Mouse (Mus musculus): ENCODE data around the gene Etnk2.
A peak's percentile ranks its signal among the peaks of the same experiment; 100 is the strongest.

Gene Etnk2

DNA sequence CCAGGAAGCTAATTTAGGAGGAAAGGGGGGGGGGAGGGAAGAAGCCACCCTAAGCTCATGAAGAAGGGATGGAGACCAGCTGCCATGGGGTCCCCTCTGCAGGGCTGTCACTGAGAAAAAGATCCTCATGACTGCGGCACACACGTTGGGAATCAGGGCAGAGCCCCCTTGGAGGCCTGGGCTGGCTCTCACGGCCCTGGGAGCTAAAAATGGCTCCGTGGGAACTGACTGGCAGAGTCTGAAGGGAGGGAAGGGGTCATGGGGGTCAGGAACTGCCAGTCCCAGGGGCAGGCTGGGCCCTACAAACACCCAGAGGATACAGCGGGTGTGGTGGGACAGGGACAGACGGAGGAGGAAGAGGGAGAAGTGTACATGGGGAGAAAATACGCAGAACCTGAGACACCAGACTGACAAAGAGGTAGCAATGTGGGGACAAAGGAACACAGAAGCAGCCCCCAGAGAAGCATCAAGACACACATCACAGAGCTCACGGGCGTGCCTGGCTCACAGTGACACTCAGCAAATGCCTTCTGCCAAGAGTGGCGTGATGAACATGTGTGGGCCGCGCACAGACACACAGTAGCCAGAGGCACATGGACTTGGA, 19.3 kb downstream of the Etnk2 start:
- DNase-seq (ENCODE audit: low spot score) = no peak

GRCm38 (mm10) chr1:133383157-133383783, 19.9 kb downstream of the Etnk2 start:
- DNase-seq (ENCODE audit: low spot score) = no peak

GRCm38 (mm10) chr1:133385506-133385905, 22.1 kb downstream of the Etnk2 start:
- DNase-seq (ENCODE audit: low spot score) = peak; percentile 74

DNA sequence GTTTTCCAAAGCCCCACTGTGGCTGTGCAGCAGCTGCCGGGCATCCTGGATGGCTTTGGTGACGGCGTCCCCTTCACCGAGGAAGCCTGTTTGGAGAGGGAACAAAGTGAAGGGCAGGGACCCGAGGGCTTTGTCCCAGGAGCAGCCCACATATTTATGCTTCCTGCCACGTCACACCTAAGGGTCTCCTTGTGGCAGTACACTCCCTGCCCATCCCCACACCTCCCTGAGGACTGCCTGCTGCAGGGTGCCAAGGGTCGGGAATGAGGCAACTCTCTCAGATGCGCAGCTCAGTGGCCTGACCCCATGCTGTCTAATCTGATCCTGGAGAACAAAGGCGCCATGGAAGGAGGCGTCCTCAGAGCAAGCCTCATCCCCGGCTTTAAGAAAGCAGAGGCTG, 22.8 kb downstream of the Etnk2 start:
- no peak for DNase-seq (ENCODE audit: low spot score)

- no peak for DNase-seq (ENCODE audit: low spot score)
These were observed 24.3 kb downstream of the Etnk2 start for GRCm38 (mm10) chr1:133387539-133388268.

GRCm38 (mm10) chr1:133394702-133395101, 31.3 kb downstream of the Etnk2 start:
- DNase-seq (ENCODE audit: low spot score) = no peak

GRCm38 (mm10) chr1:133396693-133397092, 33.3 kb downstream of the Etnk2 start:
- no peak for DNase-seq (ENCODE audit: low spot score)

DNA sequence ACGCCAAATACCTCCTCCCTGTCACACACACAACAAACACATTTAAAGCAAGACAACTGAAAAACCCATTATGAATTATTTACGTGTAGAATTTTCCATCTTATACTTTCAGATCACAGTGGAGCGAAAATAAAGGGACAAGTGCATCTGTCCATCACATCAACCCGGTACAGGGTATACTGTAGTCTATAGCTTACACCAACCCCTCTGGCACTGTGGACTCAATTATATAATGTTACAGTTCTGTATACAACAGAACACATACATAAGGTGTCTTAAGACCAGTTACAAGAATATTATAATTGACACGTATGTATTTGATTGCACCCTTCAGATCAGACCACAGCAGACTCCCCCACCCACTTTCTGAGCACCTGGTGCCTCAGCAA, 33.7 kb downstream of the Etnk2 start:
- no peak for DNase-seq (ENCODE audit: low spot score)

DNA sequence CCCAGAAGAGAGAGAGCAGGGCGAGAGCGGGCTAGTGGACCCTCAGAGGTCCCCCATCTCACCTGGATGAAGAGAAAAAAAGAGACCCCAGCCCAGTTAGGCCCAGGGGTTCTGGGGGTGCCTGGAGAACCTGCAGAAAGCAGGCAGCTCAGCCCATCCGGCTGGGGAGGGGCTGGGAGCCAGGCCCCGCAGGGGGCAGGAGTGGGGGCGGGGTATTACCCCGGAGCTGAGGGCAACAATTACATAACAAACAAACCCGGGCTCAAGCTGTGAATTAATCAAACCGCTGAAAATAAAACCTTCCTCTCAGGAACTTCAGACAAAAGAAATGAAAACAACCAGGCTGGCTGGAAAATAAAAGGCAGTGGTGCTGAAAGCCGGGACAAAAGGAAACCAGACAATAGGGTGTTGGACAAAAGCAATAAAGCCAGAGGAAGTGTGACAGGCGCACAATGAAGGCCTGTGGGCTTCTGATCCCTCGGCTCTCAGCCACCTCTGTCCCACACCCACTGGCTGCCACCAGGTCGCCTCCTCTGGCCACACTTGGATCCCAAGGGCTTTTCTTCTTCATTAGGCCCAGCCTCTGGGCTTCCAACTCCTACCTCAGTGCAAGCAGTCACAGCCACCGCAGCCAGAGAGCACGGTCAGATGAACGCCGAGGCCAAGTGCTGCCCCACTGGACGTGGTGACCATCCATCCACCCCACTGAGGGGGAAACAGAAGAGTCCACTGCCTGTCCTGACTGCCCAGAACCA, 34.3 kb downstream of the Etnk2 start:
- DNase-seq (ENCODE audit: low spot score) = no peak

GRCm38 (mm10) chr1:133400014-133400725, 36.8 kb downstream of the Etnk2 start:
- DNase-seq (ENCODE audit: low spot score) = no peak

GRCm38 (mm10) chr1:133404005-133404404, 40.6 kb downstream of the Etnk2 start:
- no peak for DNase-seq (ENCODE audit: low spot score)

- no peak for DNase-seq (ENCODE audit: low spot score)
These were observed 43.2 kb downstream of the Etnk2 start for GRCm38 (mm10) chr1:133406614-133407013.

DNA sequence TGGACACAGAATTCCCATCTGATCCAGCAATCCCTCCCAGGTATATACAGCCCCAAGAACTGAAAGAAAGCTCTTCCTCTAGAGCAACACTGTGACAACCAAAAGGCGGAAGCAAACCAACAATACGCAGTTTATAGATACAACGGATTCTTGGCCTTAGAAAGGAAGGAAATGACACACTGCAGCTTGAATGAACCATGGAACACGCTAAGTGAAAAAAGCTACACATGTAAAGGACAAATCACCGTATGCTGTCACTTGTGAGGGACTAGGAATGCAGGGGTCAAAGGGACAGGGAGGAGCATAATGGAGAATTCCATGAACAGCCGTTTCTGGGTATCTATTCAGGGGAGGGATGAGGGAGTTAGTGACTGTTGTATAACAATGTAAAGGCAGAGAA, 44.1 kb downstream of the Etnk2 start:
- DNase-seq (ENCODE audit: low spot score) = no peak

- DNase-seq (ENCODE audit: low spot score) = no peak
These were observed 44.9 kb downstream of the Etnk2 start for GRCm38 (mm10) chr1:133408321-133408720.

DNA sequence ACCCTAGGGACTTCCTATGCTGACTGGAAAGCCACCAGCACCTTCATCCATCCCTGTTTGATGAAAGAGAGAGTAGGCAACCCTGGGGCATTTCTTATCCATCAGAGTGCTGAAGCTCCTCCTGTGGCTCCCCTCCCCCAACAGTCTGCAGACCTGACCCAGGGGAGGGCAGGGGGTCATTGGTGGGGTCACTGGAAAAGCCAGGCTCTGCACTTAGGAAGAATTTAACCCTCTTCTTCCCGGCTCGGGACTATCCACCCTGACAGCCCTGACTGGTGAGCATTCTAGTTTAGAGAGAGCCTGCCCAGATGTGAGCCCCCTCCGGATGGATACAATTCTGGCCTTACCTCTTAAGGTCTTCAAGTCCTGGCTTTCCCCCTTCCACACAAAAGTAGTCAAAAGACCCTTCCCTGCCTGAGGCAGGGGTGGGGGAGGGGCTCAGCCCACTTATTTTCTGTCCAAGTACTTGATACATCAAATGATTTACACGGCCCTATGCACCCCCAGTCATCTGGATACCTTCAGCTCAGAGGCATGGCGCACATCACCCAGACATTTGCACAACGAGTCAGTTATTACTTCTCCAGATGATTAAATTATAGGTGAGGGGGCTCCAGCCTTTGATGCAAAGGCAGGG, 45.6 kb downstream of the Etnk2 start:
- DNase-seq (ENCODE audit: low spot score) = no peak

DNA sequence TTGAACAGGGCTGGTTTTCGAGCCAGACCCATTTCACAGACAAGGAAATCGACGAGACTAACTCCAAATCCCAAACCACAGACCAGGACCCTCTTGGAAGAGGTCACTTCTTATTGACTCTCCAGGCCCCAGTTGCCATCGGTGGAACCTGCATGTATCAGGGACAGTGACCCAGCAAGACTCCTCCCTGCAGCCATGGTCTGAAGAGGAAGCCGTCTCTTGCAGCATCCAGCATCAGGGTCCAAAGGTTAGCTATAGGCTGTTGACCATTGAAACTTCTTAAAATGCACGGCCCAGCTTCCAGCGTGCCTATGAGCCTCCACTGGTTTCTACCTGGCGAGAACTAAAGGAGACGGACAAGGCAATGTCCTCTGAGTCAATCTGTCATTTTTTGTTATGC, 46.4 kb downstream of the Etnk2 start:
- no peak for DNase-seq (ENCODE audit: low spot score)

DNA sequence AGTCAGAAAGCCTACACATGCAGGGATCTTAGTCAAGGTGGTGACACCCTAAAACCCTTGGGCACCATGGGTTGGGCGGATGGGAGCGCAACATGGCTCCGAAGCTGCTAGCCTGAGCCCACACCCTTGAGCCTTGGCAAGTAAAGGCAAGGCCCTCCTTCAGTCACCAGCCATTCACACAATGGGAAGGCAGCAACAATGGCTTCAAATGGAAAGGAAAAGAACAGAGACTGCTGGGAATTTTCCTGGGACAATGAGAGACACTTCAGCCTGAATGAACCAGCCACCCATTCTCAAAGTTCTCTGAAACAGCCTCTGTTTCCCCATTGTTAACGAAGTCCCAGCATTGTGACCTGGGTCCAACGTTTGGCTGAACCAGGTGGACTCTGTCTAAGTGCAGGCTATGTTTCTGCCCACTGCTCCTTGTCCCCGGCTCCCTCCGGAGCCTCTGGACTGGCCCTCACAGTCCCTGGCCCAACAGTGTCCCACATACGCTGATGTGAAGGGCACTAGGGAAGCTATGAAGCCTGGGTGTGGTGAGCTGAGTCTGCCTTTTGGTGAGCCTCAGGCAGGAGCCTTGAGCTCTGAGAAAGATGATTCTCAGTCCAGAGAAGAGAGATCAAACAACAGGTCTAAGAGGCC, 48.3 kb downstream of the Etnk2 start:
- no peak for DNase-seq (ENCODE audit: low spot score)

- no peak for DNase-seq (ENCODE audit: low spot score)
These were observed 49.6 kb downstream of the Etnk2 start for GRCm38 (mm10) chr1:133412941-133413340.

GRCm38 (mm10) chr1:133415086-133415485, 51.7 kb downstream of the Etnk2 start:
- DNase-seq (ENCODE audit: low spot score) = no peak

DNA sequence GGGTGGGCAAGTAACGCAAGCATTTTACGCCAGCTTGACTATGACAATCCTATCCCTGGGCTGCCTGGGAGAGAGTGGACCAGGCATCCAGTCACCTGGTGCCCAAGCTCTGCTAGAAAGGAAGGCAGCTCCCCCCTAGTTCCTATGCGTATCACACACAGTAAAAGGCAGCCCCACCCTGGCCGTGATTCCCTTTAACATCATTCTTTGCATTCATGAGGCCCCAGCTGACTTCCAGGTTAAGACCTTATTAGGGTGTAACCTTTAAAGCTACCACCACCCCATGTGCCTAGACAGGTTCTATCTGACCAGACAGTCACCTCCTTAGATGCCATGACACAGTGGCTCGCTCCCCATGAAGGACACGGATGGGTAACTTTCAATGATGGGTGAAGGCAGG, 52.1 kb downstream of the Etnk2 start:
- DNase-seq (ENCODE audit: low spot score) = no peak

- DNase-seq (ENCODE audit: low spot score) = no peak
These were observed 53.1 kb downstream of the Etnk2 start for GRCm38 (mm10) chr1:133416472-133416871.

All from ovary, postnatal 36 days (tissue).